Mouse (Mus musculus) WW6 (cell line): ENCODE measurements around the gene Osbpl10.
"Not testable (repeated sequence)": the region's sequence is repeated elsewhere in the genome, so short reads cannot be mapped to it uniquely, and the experiment has no call there.

Source experiments
- DNase-seq: peaks from one replicate; pipeline ENCODE4 v3.0.0-alpha.2; 2013; ENCODE audit warnings: low read depth, low spot score

Gene Osbpl10

GRCm38 (mm10) chr9:114978281-114979111 lies at the start of gene Osbpl10:
Gene Osbpl10 (plus strand): TSS chr9:114978569.
- DNase-seq, result peak; percentile 57

DNA sequence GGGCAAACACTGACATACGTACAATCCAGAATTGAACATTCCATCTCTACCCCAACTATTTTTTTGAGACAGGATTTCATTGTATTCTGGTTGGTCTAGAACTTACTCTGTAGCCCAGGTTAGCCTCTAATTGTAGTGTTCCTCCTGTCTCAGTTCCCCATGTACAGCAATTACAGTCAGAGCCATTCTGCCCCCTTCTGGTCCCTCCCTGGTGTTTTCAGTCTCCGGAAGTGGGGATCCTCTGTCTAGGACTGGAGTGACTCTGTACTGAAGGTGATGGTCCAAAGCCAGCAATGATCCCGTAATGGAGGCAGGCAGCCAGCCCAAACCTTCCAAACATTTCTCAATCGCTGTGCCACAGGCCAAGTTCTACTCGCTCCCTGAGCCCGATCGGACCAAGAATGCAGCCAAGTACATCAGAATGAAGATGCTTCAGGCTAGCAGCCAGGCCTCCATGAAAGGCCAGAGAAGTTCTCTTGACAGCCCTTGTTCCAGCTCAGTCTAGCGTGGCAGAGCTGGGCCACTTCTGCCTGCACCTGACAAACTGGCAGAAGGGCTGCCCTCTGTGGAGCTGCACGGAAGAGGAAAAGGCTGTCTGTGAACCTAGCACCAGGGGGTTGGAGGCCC lies 47.8 kb upstream of the Osbpl10 start:
- no peak for DNase-seq

DNA sequence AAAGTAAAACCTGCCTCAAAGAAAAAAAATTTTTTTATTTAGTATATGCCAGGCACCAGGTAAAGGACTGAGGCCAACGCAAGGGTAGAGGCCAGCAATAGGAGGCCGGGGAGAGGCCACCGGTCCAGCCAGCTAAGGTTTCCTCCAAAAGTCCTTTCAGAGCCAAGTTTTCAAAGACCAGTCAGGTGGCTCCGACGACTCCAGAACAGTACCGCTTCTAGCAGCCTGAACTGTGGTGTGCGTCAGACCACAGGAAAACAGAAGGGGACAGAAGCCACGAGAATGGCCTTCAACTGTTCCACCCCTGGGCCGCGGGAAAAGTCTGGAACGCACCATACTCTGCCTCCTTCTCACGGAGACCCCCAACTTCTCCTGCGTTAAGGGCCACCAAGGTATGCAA lies 45.8 kb upstream of the Osbpl10 start:
- DNase-seq, result no peak

- no peak for DNase-seq
Measured at GRCm38 (mm10) chr9:114933037-114933722, 45.2 kb upstream of the Osbpl10 start.

DNA sequence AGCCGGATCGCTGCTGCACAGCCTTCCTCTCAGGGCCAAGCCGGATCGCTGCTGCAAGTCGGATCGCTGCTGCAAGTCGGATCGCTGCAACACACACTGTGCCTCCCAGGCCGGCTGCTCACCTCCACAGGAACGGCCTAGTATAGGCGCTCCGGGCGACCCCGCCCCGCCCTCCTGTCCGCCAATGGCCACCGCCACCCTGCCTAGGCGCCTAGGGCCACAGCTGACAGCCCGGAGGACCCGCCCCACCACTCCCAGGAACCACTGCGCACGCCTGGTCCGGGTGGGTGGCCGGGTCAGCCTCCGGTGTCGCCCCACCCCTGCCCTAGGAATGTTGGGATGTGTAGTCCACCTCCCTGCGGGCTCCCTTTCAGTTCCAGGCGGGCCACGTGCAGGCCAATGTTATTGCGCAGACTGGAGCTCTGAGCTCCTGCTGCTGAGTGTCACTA lies 44.6 kb upstream of the Osbpl10 start, which contains the start of gene Gpd1l:
TSS of gene Gpd1l (minus strand) at position 265 of the 449 bp plus-strand sequence.
- DNase-seq, result peak; percentile 78

- peak; percentile 40 for DNase-seq
Measured at GRCm38 (mm10) chr9:114934231-114934630, 44.1 kb upstream of the Osbpl10 start.

DNA sequence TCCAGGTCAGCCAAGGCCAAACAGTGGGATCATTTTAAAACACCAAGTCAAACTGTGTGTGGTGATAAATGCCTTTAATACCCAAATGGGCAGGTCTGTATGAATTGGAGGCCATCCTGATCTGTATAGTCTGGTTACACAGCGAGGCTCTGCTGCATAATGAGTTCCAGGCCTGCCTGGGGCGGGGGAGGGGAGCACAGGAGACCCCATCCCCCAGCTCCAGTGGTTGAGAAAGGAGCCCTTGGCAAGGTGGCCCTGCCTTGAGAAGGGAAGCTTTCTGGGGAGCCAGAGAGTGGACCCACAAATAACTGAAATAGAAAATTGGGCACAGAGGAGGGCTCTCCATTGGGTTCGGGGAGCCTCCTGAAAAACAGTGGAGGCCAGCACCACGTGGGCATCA lies 43.0 kb upstream of the Osbpl10 start:
- no peak for DNase-seq

DNA sequence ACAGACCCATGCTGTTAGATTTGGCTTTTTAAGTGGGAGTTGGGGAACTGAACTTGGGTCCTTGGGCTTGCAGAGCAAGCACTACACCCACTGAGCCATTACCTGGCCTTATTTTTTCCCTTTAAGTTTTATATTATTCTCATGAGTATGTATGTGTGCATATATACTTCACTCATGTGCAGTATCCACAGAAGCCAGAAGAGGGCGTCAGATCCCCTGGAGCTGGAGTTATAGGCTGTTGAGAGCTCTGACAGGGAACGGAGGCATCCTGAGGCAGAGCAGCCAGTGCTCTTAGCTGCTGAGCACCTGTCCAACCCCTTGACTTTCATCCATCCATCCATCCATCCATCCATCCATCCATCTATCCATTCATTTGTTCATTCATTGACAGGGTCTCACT lies 41.7 kb upstream of the Osbpl10 start:
- no peak for DNase-seq

GRCm38 (mm10) chr9:114944642-114945041 lies 33.7 kb upstream of the Osbpl10 start:
- DNase-seq, result no peak

DNA sequence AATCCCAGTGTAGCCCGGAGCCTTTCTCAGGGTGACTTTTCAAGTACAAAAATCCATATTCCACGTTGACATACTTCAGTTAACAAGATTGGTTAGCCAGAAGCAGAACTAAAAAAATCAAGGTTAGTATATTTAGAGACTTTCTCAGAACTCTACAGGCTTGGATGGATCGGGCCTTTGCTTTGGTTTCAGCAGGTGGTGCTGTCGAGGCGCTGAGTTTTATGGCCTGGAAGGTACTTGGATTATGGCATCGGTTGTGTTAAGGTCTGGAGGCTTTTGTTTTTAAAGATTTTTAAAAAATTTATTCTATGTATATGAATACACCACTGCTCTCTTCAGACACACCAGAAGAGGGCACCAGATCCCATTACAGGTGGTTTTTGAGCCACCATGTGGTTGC lies 32.8 kb upstream of the Osbpl10 start:
- no peak for DNase-seq

GRCm38 (mm10) chr9:114948395-114948794 lies 30.0 kb upstream of the Osbpl10 start:
- DNase-seq, result no peak

DNA sequence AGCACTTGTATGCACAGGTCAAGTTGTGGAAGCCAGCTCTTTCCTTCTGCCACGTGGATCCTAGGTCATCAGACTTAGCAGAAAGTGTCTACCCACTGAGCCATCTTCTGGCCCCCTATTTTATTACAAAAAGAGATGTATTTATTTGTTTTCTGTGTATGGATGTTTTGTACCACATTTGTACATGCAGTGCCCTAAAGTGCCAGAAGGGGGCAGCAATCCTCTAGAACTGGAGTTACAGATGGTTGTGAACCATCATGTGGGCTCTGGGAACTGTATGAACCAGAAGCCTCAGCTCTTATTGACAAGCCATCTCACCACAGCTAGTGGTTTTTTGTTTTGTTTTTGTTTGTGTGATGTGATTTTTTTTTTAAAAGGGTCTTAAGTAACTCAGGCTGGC lies 25.5 kb upstream of the Osbpl10 start:
- DNase-seq, result no peak

DNA sequence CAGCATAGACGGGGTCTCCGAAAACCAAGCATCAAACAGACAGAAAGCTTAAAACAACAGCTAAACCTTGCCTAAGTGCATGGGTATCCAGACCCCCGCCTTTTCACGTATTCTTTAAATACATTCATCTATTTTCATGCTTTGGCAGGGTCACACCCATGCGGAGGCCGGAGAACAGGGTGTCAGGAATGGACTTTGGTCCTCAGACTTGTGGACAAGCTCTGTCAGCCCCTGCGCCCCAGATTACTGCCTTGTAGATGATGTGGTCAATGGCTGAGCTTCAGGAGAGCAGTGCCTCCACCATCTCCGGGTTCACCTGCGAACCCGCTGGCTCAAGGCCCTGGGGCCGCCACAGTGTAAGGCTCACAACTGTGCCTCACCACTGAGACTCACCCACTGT lies 23.0 kb upstream of the Osbpl10 start:
- DNase-seq, result no peak

DNA sequence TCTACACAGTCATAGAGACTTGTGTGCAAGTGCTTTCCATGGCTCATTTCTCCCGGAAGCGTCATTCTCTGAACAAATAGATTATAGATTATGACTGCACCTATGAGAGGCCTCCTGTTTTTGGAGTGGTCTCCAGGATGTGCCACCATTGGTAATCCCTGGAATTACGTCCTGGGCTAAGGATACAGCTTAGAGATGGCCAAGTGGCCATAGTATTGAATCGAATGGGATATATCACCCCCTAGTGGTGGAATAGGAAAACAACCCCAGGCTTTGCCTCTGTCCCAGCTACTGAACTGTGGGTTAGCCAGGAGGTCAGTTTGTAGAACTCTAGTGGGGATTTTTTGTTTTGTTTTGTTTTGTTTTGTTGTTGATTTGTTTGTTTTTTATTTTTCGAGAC lies 21.4 kb upstream of the Osbpl10 start:
- no peak for DNase-seq

GRCm38 (mm10) chr9:114960043-114960789 lies 18.2 kb upstream of the Osbpl10 start:
- no peak for DNase-seq

GRCm38 (mm10) chr9:114960844-114961243 lies 17.5 kb upstream of the Osbpl10 start:
- no peak for DNase-seq

DNA sequence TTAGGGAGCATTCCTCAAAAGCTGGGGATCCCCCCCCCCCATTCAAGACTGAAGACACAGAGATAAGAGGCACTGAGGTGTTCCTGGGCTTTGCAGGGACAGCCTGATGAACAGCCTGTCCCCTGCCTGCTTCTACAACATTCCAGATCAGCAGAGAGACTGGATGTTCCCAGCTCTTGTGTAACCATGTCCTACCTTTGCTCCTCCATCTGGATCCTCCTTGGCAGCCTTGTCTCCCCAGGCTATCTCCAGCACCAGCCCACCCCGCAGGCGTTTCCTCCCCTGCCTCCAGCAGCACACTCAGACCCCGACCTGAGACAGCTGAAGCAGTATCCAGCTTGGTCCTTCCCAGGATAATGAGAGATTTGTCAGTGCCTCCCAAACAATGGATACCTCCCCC lies 14.3 kb upstream of the Osbpl10 start:
- no peak for DNase-seq

DNA sequence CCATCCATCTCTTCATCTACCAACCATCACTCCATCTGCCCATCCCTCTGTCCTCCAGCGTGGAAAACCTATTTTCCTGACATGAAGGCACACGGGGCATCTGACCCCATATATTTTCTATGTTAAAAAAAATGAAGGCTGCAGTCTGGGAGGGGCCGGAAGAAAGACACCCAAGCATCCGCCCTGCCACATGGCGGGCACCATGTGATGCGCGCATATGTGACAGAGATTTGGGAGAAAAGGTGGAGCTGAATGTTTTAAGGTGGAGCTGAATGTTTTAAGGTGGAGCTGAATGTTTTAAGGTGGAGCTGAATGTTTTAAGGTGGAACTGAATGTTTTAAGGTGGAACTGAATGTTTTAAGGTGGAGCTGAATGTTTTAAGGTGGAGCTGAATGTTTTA lies 12.1 kb upstream of the Osbpl10 start:
- DNase-seq, result not testable (repeated sequence)

GRCm38 (mm10) chr9:114977461-114978280 lies 698 bp upstream of the Osbpl10 start:
- DNase-seq, result no peak

DNA sequence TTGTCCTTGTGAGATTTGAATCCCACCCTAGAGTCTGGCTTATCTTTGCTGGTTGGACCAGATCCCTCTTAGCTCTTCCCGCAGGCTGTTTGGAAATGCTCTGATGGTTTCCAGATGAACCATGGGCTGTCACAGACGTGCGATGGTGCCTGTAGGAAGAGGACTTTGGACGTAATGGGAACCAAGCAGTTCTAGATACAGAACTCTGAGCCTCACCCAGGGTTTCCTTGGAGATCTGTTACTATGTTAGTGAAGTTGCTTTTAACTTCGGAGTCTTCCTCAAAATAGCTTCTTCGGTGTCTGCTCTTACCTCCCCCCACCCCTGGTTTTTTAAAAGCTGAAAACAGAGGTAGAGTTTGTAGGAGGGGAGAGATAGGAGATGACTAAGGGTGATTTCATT lies 1.6 kb downstream of the Osbpl10 start:
- DNase-seq, result no peak
